Mouse (Mus musculus): ENCODE data around the gene Gm10198.

The Gm10198 gene

GRCm38 (mm10) chr13:111592485-111592884 is at the start of gene Gm10198:
Gene Gm10198, plus strand, starts transcription at chr13:111592785.
- no peak for DNase-seq (ENCODE audit: low read depth, low spot score)

- DNase-seq (ENCODE audit: low read depth, low spot score): no peak
Observed at GRCm38 (mm10) chr13:111545286-111545685, 47.3 kb upstream of the Gm10198 start.

GRCm38 (mm10) chr13:111552769-111553168 is 39.8 kb upstream of the Gm10198 start:
- DNase-seq (ENCODE audit: low read depth, low spot score): no peak

GRCm38 (mm10) chr13:111553182-111553581 is 39.4 kb upstream of the Gm10198 start:
- no peak for DNase-seq (ENCODE audit: low read depth, low spot score)

GRCm38 (mm10) chr13:111553941-111554340 is 38.6 kb upstream of the Gm10198 start:
- no peak for DNase-seq (ENCODE audit: low read depth, low spot score)

GRCm38 (mm10) chr13:111555333-111555732 is 37.3 kb upstream of the Gm10198 start:
- DNase-seq (ENCODE audit: low read depth, low spot score): no peak

- no peak for DNase-seq (ENCODE audit: low read depth, low spot score)
Observed at GRCm38 (mm10) chr13:111556375-111556774, 36.2 kb upstream of the Gm10198 start.

- no peak for DNase-seq (ENCODE audit: low read depth, low spot score)
Observed at GRCm38 (mm10) chr13:111560152-111560551, 32.4 kb upstream of the Gm10198 start.

GRCm38 (mm10) chr13:111562595-111562994 is 30.0 kb upstream of the Gm10198 start:
- DNase-seq (ENCODE audit: low read depth, low spot score): no peak

GRCm38 (mm10) chr13:111574196-111574595 is 18.4 kb upstream of the Gm10198 start:
- DNase-seq (ENCODE audit: low read depth, low spot score): no peak

- DNase-seq (ENCODE audit: low read depth, low spot score): no peak
Observed at GRCm38 (mm10) chr13:111577177-111577576, 15.4 kb upstream of the Gm10198 start.

GRCm38 (mm10) chr13:111580054-111580453 is 12.5 kb upstream of the Gm10198 start:
- no peak for DNase-seq (ENCODE audit: low read depth, low spot score)

- DNase-seq (ENCODE audit: low read depth, low spot score): no peak
Observed at GRCm38 (mm10) chr13:111598111-111598510, 5.5 kb downstream of the Gm10198 start.

GRCm38 (mm10) chr13:111601383-111601782 is 8.8 kb downstream of the Gm10198 start:
- no peak for DNase-seq (ENCODE audit: low read depth, low spot score)

GRCm38 (mm10) chr13:111604826-111605225 is 12.2 kb downstream of the Gm10198 start:
- no peak for DNase-seq (ENCODE audit: low read depth, low spot score)

- DNase-seq (ENCODE audit: low read depth, low spot score): no peak
Observed at GRCm38 (mm10) chr13:111616168-111617125, 23.9 kb downstream of the Gm10198 start.

GRCm38 (mm10) chr13:111620433-111620832 is 27.8 kb downstream of the Gm10198 start:
- DNase-seq (ENCODE audit: low read depth, low spot score): no peak

- DNase-seq (ENCODE audit: low read depth, low spot score): no peak
Observed at GRCm38 (mm10) chr13:111622425-111622824, 29.8 kb downstream of the Gm10198 start.

GRCm38 (mm10) chr13:111623112-111623511 is 30.5 kb downstream of the Gm10198 start:
- no peak for DNase-seq (ENCODE audit: low read depth, low spot score)

GRCm38 (mm10) chr13:111624115-111624514 is 31.5 kb downstream of the Gm10198 start:
- no peak for DNase-seq (ENCODE audit: low read depth, low spot score)

GRCm38 (mm10) chr13:111634163-111635160 is 41.9 kb downstream of the Gm10198 start:
- no peak for DNase-seq (ENCODE audit: low read depth, low spot score)

- no peak for DNase-seq (ENCODE audit: low read depth, low spot score)
Observed at GRCm38 (mm10) chr13:111640319-111640718, 47.7 kb downstream of the Gm10198 start.

Measured in embryo, embryonic 11.5 days (tissue).